Mouse (Mus musculus): ENCODE data around the gene Polk. TPM values are rescaled to one million over a fixed set of nuclear protein-coding genes. Genes with fewer than 3 reads are reported as not detected.

The Polk gene
- polyA plus RNA-seq, 1 experiment from 2014 or later = 6.1 TPM

GRCm38 (mm10) chr13:96506313-96506712, 36.1 kb downstream of the Polk start:
- no peak overlapping the region for H3K4me3 ChIP-seq
- H3K4me2 ChIP-seq = no peak overlapping the region
- H3K36me3 ChIP-seq = peaks cover 8% of the 10 kb centered on the region
- H3K9ac ChIP-seq = no peak overlapping the region
- ATAC-seq (ENCODE audit: extremely low read depth, insufficient number of reproducible peaks, low FRiP score, low TSS enrichment) = no peak
- no peaks in the 10 kb centered on the region for H3K27me3 ChIP-seq (replicated peaks)
- H3K9me3 ChIP-seq = no peaks in the 10 kb centered on the region
- 63% methylated on average over 6 of the region's 6 CpGs for WGBS
- H3K27ac ChIP-seq (replicated peaks) = no peak overlapping the region
- H3K4me1 ChIP-seq = peaks cover 20% of the 10 kb centered on the region; the same call in 1 of the 2 replicates

- Histone ChIP-seq H3K4me2 (no peak overlapping the region), H3K27ac (replicated peaks) (no peak overlapping the region), H3K4me3 (no peak overlapping the region), H3K9me3 (no peaks in the 10 kb centered on the region), H3K27me3 (replicated peaks) (no peaks in the 10 kb centered on the region), H3K9ac (no peak overlapping the region), H3K36me3 (peaks cover 11% of the 10 kb centered on the region), H3K4me1 (peaks cover 14% of the 10 kb centered on the region; the same call in 1 of the 2 replicates)
- no peak for ATAC-seq (ENCODE audit: extremely low read depth, insufficient number of reproducible peaks, low FRiP score, low TSS enrichment)
- WGBS = 66% methylated on average over 4 of the region's 4 CpGs
Measured at GRCm38 (mm10) chr13:96505661-96506060, 36.7 kb downstream of the Polk start.

- Histone ChIP-seq H3K9me3 (no peaks in the 10 kb centered on the region), H3K4me2 (no peak overlapping the region), H3K27me3 (replicated peaks) (no peaks in the 10 kb centered on the region), H3K27ac (replicated peaks) (no peak overlapping the region), H3K36me3 (peaks cover 16% of the 10 kb centered on the region), H3K4me1 (peaks cover 6% of the 10 kb centered on the region; the same call in 1 of the 2 replicates), H3K4me3 (no peak overlapping the region), H3K9ac (no peak overlapping the region)
- 88% methylated on average over 2 of the region's 2 CpGs for WGBS
- ATAC-seq (ENCODE audit: extremely low read depth, insufficient number of reproducible peaks, low FRiP score, low TSS enrichment) = no peak
Measured at GRCm38 (mm10) chr13:96499891-96500290, 42.5 kb downstream of the Polk start.

- Histone ChIP-seq H3K4me1 (no peaks in the 10 kb centered on the region), H3K4me2 (no peak overlapping the region), H3K27ac (replicated peaks) (no peak overlapping the region), H3K36me3 (peaks cover 19% of the 10 kb centered on the region), H3K9me3 (no peaks in the 10 kb centered on the region), H3K27me3 (replicated peaks) (no peaks in the 10 kb centered on the region), H3K4me3 (no peak overlapping the region), H3K9ac (no peak overlapping the region)
- ATAC-seq (ENCODE audit: extremely low read depth, insufficient number of reproducible peaks, low FRiP score, low TSS enrichment) = no peak
- 73% methylated on average over 8 of the region's 8 CpGs for WGBS
Measured at GRCm38 (mm10) chr13:96496630-96497029, 45.7 kb downstream of the Polk start.

DNA sequence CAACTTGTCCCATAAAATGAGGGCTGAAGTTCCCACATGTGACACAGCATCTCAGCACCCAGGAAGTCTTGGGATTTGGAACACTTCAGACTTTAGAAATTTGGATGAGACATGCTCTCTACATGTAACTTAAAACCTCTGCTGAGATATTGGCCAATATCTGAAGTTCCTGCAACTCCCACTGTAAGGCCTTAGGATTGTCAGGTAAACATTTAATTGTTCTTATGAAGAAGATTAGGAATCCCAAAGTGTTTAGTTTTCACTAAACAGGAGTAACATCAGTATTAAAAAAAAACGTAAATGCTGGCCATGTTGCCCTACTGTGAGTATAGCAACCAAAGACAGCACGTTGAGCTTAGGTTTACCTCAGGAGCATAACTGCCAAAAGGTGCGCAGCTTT, 51.9 kb downstream of the Polk start, which contains the start of gene Gm17622:
TSS of gene Gm17622 (plus strand) at position 301 of the 400 bp plus-strand sequence.
- no peaks in the 10 kb centered on the region for H3K27me3 ChIP-seq (replicated peaks)
- no peaks in the 10 kb centered on the region for H3K4me1 ChIP-seq
- no peak within 1 kb of the TSS for H3K4me3 ChIP-seq
- H3K27ac ChIP-seq (replicated peaks) = no peak within 1 kb of the TSS
- WGBS = 90% methylated on average over 3 of the region's 3 CpGs
- H3K9ac ChIP-seq = no peak within 1 kb of the TSS
- ATAC-seq (ENCODE audit: extremely low read depth, insufficient number of reproducible peaks, low FRiP score, low TSS enrichment) = no peak
- no peak within 1 kb of the TSS for H3K4me2 ChIP-seq
- peaks cover 31% of the 10 kb centered on the region for H3K36me3 ChIP-seq
- peaks cover 4% of the 10 kb centered on the region for H3K9me3 ChIP-seq

GRCm38 (mm10) chr13:96487968-96488367, 54.4 kb downstream of the Polk start:
- H3K4me1 ChIP-seq = no peaks in the 10 kb centered on the region
- peaks cover 7% of the 10 kb centered on the region for H3K9me3 ChIP-seq
- no peak for ATAC-seq (ENCODE audit: extremely low read depth, insufficient number of reproducible peaks, low FRiP score, low TSS enrichment)
- no peak overlapping the region for H3K27ac ChIP-seq (replicated peaks)
- 81% methylated on average over 6 of the region's 6 CpGs for WGBS
- H3K4me2 ChIP-seq = no peak overlapping the region
- no peaks in the 10 kb centered on the region for H3K27me3 ChIP-seq (replicated peaks)
- no peak overlapping the region for H3K9ac ChIP-seq
- no peak overlapping the region for H3K4me3 ChIP-seq
- peaks cover 48% of the 10 kb centered on the region for H3K36me3 ChIP-seq

- Histone ChIP-seq H3K27ac (replicated peaks) (no peak overlapping the region), H3K27me3 (replicated peaks) (no peaks in the 10 kb centered on the region), H3K36me3 (peaks cover 50% of the 10 kb centered on the region), H3K4me3 (no peak overlapping the region), H3K4me1 (no peaks in the 10 kb centered on the region), H3K9ac (no peak overlapping the region), H3K9me3 (peaks cover 7% of the 10 kb centered on the region), H3K4me2 (no peak overlapping the region)
- ATAC-seq (ENCODE audit: extremely low read depth, insufficient number of reproducible peaks, low FRiP score, low TSS enrichment) = no peak
- WGBS = 68% methylated on average over 6 of the region's 6 CpGs
Measured at GRCm38 (mm10) chr13:96487230-96487629, 55.1 kb downstream of the Polk start.

DNA sequence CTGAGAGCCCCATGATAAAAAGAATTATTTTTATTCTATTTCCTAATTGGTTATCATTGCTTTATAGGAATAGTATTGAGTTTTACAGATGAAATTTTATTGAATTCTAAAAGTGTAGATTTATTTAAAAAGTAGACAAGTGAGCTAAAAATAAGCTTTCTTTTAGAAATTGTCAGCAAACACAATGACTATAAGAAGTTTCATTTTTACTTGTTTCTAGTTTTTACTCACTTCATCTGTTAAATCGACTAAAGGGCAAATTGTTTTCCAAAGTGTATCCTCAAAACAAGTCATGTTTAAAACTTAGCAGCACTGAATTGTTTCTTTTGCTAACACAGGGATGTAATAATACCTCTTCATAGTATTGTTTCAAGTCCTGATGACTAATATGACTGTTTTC, 63.4 kb downstream of the Polk start:
- WGBS = 97% methylated on average over 1 of the region's 1 CpGs
- Histone ChIP-seq H3K4me2 (no peak overlapping the region), H3K9ac (no peak overlapping the region), H3K27ac (replicated peaks) (no peak overlapping the region), H3K4me3 (no peak overlapping the region), H3K27me3 (replicated peaks) (no peaks in the 10 kb centered on the region), H3K9me3 (no peaks in the 10 kb centered on the region), H3K4me1 (no peaks in the 10 kb centered on the region), H3K36me3 (peaks cover 28% of the 10 kb centered on the region)
- no peak for ATAC-seq (ENCODE audit: extremely low read depth, insufficient number of reproducible peaks, low FRiP score, low TSS enrichment)

DNA sequence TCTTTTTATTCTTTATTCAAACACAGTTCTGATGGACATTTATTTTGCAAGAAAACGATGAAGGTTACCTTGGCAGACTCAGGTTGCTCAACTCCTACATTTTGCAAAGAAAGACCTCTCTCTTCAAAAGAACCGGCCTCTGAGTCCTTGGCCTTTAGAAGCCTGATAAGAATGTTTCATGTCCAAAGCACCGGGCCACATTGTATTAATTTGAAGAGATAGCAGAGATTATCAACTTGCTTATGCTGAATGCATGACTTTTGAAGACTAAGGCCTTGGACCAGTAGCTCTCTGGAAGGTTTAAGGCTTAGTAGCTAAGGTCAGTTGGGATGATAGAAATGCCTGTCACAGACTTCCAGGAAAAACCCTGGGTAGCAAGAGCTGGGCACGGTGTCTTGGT, 65.2 kb downstream of the Polk start:
- H3K4me3 ChIP-seq = no peak overlapping the region
- peaks cover 16% of the 10 kb centered on the region for H3K36me3 ChIP-seq
- H3K4me2 ChIP-seq = no peak overlapping the region
- 82% methylated on average over 4 of the region's 4 CpGs for WGBS
- ATAC-seq (ENCODE audit: extremely low read depth, insufficient number of reproducible peaks, low FRiP score, low TSS enrichment) = no peak
- no peaks in the 10 kb centered on the region for H3K9me3 ChIP-seq
- H3K4me1 ChIP-seq = no peaks in the 10 kb centered on the region
- no peak overlapping the region for H3K27ac ChIP-seq (replicated peaks)
- H3K9ac ChIP-seq = no peak overlapping the region
- no peaks in the 10 kb centered on the region for H3K27me3 ChIP-seq (replicated peaks)

- no peaks in the 10 kb centered on the region for H3K27me3 ChIP-seq (replicated peaks)
- no peak within 1 kb of the TSS for H3K4me3 ChIP-seq
- H3K9ac ChIP-seq = no peak within 1 kb of the TSS
- H3K4me2 ChIP-seq = no peak within 1 kb of the TSS
- ATAC-seq (ENCODE audit: extremely low read depth, insufficient number of reproducible peaks, low FRiP score, low TSS enrichment) = no peak
- no peaks in the 10 kb centered on the region for H3K4me1 ChIP-seq
- no peak within 1 kb of the TSS for H3K27ac ChIP-seq (replicated peaks)
- WGBS = 83% methylated on average over 14 of the region's 14 CpGs
- no peaks in the 10 kb centered on the region for H3K9me3 ChIP-seq
- H3K36me3 ChIP-seq = no peaks in the 10 kb centered on the region
Measured at GRCm38 (mm10) chr13:96470957-96471356, 71.4 kb downstream of the Polk start, which contains the start of gene Ankdd1b. Gene Ankdd1b (minus strand): TSS chr13:96471198.

- 49% methylated on average over 6 of the region's 6 CpGs for WGBS
- no peak for ATAC-seq (ENCODE audit: extremely low read depth, insufficient number of reproducible peaks, low FRiP score, low TSS enrichment)
- H3K4me2 ChIP-seq = no peak overlapping the region
- H3K27ac ChIP-seq (replicated peaks) = no peak overlapping the region
- H3K36me3 ChIP-seq = no peaks in the 10 kb centered on the region
- H3K4me1 ChIP-seq = no peaks in the 10 kb centered on the region
- H3K27me3 ChIP-seq (replicated peaks) = no peaks in the 10 kb centered on the region
- H3K9ac ChIP-seq = no peak overlapping the region
- no peaks in the 10 kb centered on the region for H3K9me3 ChIP-seq
- H3K4me3 ChIP-seq = no peak overlapping the region
Measured at GRCm38 (mm10) chr13:96470556-96470955, 71.8 kb downstream of the Polk start.

- Histone ChIP-seq H3K4me1 (no peaks in the 10 kb centered on the region), H3K9me3 (no peaks in the 10 kb centered on the region), H3K9ac (no peak overlapping the region), H3K4me2 (no peak overlapping the region), H3K27ac (replicated peaks) (no peak overlapping the region), H3K4me3 (no peak overlapping the region), H3K36me3 (no peaks in the 10 kb centered on the region), H3K27me3 (replicated peaks) (no peaks in the 10 kb centered on the region)
- WGBS = 88% methylated on average over 5 of the region's 5 CpGs
- ATAC-seq (ENCODE audit: extremely low read depth, insufficient number of reproducible peaks, low FRiP score, low TSS enrichment) = no peak
Measured at GRCm38 (mm10) chr13:96468678-96469077, 73.7 kb downstream of the Polk start.
